Mouse (Mus musculus) heart, postnatal 36 days (tissue): ENCODE measurements around the gene Hltf. TPM values are rescaled to one million over a fixed set of nuclear protein-coding genes. Genes with fewer than 3 reads are reported as not detected.
"Not testable (repeated sequence)": the region's sequence is repeated elsewhere in the genome, so short reads cannot be mapped to it uniquely, and the experiment has no call there.

Source experiments
- DNase-seq, 2 experiments: peaks; one replicate each; pipeline ENCODE4 v3.0.0; 2021 to 2022
- intact Hi-C: fragments of 180-260 bp; cut with DNase I; formaldehyde crosslinking; loops from one replicate; pipeline ENCODE4 v1.15.1; 2025
- total RNA-seq, 2 experiments: library from RNA; stranded (reverse); gene quantifications; 2 replicates each; pipeline ENCODE4 v1.2.3; 2021

The Hltf gene
- total RNA-seq, 2 experiments from 2014 or later: 13.5 to 14.7 TPM

DNA sequence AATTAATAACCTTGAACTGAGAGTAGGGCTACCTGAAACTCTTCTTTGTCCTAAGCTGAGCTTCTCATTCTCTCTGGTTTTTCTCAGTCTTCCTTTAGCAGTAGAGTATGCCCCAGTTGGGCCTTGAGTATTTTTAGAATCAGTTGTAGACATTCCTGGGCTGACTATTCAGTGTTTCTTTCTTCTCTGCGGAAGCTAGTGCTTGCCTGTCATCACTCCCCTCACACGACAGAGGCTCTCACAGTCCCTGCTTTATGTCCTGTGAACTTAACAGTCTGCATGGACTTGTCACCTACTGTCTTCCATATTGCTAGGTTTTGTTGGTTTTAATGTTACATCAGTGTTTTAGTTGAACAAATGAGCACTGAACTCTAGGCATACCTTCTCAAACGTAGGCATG is 24.6 kb downstream of the Hltf start:
- DNase-seq: peak; percentile 25 to 43
- intact Hi-C loops: loop anchor here (5.0 kb wide), 1 partner anchor 115 kb away; no protein-coding TSS in a partner anchor

DNA sequence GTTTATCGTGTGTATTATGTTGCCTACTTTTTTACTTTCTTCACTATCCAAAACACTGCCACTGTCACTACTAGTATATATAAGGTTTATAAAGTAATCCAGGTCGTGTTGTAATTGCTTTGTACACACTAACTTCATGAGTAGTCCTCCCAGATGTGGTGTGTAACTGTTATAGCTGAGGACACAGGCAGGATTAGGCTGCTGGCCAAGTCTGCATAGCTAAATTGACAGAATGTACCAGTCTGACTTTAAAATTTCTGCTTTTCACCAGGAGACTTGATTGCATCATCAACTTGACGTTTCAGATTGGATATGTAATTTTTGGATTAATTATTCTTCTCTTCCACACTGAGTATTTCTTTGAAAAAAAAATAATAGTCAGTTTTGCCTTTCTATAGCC is 46.2 kb downstream of the Hltf start:
- intact Hi-C loops: no loop called here
- no peak for DNase-seq

DNA sequence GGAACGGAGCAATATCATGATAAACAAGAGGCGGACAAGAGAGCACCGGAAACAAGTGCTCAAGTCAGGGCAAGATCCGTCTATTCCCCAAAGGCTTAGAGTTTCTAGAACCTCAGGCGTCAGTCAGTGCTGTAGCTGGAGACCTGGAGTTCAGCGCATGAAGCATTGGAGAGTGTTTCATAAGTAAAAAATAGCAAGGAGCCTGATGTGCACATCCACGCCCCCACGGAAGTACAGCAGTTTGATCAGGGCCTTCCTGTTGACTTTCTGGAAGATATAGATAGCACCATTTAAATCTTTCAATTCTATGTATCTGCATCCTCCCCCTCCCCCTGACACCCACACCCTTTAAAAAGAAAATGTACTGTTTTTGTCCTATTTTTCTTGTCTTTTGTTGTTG is 46.7 kb downstream of the Hltf start:
- no peak for DNase-seq
- intact Hi-C loops: no loop called here

DNA sequence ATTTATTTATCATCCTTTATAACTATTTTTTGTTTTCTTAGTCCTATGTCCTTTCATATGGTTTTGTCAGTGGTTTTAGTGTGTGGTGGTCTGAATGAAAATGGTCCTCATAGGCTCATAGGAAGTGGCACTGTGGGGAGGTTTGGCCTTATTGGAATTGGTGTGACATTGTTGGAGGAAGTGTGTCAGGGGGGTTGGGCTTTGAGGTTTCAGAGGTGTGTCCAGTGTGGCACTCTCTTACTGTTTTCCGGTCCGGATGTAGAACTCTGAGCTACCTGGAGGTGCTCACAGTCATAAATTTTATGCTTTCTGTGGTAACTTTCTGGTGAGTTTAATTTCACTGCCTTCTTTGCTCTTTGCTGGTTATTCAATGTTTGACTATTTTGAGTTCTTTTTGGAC is 47.2 kb downstream of the Hltf start:
- DNase-seq: no peak
- intact Hi-C loops: no loop called here

DNA sequence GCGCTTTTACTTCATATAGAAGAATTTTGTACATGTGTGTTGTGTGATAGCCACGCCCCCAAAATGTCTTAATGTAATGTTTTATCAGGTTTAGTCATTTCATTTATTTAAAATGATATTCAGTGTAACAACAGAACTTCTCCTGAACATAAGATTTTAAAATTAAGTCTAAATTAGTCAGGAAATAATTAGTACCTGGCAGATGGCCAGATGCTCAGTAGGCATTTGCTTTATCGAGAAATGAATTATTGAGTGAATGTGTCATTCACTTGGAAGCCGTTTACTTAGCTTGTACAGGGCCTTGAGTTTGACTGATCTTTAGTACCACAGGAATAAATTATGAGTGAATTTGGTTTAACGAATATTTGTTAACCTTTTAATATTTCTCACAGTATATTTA is 51.3 kb downstream of the Hltf start:
- no peak for DNase-seq
- intact Hi-C loops: no loop called here

DNA sequence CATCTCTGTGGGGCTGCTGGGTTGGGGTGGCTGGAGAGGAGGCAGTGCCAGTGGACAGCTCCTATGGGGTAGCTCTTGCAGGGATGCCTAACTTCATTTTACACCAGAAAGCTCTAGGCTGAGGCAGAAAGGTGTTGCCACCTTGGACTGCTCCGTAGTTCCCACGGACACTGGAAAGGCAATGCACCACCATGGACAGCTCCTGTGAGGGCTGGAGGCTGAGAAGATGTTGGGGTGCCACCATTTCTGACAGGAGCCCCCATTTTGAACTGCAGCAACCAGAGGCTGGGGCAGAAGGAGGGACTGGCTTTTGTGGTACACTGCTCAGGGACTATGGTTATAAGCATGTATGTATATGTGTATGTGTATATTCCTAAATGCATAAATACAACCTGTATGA is 54.3 kb downstream of the Hltf start:
- no peak for DNase-seq
- intact Hi-C loops: no loop called here

DNA sequence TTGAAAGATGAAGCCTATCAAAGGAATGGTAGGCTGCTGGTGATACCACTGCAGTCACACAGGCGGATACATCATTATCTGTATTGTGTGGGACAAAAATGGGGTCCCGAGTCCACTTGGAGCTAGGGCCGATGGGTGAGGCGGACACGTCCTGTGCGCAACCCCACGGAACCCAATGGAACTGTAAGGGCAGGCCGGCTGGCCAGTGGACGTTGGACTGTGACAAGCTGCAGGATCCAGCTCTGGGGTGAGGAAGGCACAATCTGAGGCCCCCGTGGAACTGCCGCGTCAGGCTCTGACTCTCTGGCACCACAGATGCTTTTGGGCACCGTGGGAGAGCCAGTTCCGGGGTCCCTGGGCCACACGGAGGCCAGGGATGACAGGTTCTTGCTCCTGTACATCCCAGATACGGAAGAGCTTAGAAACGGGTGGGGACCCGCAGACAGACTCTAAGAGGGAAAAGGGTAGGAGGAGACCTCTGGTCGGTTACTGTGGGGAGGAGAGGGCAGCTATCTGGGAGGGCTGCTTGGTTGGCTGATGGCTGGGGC is 61.5 kb downstream of the Hltf start:
- no peak for DNase-seq
- intact Hi-C loops: no loop called here

DNA sequence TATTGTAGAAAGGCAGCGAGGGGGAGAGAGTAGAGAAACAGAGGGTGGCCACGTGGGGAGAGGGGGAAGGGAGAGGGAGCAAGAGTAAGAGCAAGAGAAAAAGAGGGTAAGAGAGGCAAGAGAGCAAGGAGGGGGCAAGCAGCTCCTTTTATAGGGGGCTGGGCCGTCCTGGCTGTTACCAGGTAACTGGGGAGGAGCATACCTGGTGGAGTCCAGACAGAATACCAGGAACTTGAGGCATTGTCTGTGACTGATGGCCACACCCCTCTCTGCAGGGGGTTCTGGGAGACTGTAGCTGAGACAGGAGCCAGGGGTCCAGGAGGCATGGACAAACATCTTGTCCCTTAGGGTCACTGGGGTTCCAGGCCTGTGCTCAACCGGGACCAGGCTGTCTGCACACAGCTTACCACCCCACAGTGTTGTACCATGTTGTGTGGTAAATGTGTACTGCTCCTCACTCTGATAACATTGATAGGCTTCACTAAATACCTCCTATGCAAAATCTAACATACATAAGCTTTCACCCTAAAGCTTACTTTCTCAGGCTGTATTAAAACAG is 62.2 kb downstream of the Hltf start:
- DNase-seq: no peak
- intact Hi-C loops: no loop called here

DNA sequence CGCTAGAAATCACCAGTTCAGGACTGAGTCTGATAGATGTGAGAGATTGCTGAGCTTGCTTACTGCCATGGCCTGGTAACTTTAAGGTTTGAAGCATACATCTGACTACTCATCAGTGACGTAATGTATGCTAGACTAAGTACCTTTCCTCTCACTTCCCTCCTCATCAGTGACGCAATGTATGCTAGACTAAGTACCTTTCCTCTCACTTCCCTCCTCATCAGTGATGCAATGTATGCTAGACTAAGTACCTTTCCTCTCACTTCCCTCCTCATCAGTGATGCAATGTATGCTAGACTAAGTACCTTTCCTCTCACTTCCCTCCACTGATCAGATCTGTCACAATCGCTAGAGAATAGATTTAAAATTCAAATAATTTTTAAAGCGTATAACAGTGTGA is 64.0 kb downstream of the Hltf start:
- DNase-seq, intact Hi-C loops: not testable (repeated sequence)

DNA sequence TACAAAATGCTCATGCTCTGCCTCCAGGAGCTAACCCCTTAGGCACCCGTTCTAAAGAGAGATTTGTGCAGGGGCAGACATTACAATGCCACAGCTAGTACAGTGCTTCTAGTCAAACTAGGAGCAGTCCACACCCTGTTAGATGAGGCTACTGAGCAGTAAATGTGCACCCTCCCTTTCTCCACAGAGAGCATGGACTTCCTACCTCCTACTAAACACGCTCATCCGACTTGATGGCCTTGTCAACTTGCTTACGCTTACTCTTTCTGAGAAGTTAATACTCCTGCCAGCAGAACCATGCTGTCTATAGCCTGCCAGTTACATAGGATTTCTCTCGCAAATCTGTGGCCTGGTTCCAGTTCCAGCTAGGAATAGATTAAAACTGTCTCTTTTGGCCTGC is 68.0 kb downstream of the Hltf start:
- DNase-seq: no peak
- intact Hi-C loops: loop anchor here (5.0 kb wide), 1 partner anchor 48 kb away; no protein-coding TSS in a partner anchor

DNA sequence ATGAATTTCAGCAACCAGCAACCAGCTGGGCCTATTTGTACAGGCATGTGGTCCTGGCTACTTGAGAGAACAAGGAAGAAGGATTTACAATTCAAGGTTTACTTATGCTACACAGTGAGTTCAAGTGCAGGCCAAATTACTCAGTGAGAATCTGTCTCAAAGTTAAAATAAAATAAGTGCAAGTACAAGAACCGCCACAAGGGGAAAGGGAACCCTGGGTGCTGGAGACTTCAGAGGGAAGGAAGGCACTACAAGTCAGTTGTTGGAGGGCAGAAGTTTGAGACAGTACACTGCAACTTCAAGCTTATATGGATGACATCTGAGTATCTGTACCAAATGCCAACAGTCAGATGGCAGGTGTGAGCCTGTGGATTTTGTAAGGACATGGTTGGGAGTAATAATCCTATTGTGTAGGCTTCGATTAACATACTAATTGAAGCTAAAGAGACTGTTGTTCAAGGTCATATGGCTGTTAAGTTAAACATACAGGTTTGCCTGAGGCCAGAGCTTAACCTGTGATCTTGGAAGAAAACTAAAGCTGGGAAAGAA is 69.5 kb downstream of the Hltf start:
- intact Hi-C loops: loop anchor here (5.0 kb wide), 1 partner anchor 50 kb away; no protein-coding TSS in a partner anchor
- DNase-seq: no peak

DNA sequence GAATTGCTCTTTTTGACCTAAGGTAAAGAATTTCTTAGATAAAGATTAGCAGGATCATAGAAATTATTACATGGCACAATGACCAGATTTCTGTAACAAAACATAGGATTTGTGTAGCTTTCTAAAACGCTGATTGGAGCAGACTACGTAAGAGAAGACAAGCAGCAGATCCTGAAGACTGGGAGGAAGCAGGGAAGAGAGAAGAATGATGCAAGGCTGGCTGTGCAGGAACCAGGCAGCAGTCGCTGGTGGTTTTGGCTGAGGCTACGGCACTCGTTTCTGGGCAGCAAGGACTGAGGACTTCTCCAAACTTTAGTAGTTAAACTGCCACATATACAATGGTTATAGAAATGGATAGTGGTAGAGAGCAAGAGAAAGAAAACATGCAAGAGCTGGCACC is 71.9 kb downstream of the Hltf start:
- DNase-seq: no peak
- intact Hi-C loops: loop anchor here (5.0 kb wide), 1 partner anchor 52 kb away; no protein-coding TSS in a partner anchor

DNA sequence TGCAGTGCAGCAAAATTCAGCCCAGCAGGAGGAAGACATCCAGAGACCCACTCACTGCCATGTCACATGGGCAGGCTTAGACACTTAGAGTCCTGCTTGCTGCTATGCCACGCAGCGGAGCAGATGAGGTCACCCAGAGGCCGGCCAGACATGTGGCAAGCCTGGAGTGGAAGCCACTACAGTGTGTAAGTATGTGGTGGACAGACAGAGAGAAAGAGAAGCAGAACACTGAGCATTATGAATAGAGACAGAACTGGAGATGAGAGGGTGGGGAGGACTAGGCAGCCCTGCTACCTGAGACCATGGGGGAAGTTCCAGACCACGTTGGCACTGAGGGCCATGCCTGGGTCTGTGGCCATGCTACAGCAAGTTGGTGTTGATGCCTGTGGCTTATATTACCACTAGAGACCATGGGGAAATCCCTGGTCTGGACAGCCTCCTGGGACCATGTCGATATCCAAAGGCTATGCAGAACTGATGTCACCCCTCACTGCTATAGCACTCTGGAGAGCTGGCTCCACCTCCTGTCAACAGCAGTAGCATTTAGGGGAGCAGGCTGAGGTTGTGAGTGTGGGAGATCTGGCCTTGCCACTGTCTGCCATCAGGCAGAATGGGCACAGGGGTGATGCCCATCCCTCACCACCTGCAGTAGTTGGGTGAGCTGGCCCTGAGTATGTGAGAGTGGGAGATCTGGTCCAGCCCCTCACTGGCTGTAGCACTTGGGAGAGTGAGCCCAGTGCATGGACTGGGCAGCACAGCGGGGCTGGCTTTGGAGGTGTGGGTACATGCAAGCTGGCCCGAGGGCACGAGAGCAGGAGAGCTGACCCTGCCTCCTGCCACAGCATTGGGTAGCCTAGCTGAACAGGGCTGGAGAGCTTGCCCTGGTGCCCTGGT is 73.1 kb downstream of the Hltf start:
- DNase-seq: peak in 1 of 2 experiments; percentile 15
- intact Hi-C loops: no loop called here

DNA sequence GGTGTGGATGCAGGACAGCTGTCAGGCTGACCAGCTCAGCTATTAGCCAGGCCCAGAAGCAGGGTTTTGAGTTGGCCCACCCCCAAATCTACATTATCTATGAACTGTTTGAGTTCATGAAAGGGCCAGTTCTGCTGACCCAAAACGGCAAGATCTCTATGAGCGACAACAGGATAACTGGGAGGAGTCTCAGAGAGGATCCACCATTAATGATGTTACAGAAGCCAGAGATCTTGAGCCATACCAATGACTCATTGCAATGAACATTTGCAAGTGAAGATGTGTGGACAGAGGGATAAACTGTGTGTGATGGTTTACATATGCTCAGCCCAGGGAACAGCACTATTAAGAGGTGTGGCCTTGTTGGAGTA is 73.7 kb downstream of the Hltf start:
- intact Hi-C loops: no loop called here
- no peak for DNase-seq

DNA sequence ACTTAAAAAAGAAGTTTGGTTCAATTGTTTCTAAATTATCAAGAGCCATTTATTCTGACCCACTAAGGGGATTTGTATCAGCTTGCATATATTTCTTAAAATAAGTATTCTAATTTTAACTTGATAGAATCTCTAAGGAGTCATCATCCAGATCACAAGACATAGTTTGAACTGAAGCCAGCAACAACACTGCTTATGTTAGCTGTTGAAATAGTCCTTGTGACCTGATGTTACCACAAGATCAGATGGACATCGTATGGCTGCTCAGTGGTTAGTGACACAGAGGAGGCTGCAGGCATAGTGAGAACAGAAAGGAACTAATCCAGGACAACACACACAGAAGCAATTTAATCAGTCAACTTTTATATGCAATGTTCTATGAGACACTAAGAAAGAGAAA is 75.1 kb downstream of the Hltf start:
- no peak for DNase-seq
- intact Hi-C loops: no loop called here

DNA sequence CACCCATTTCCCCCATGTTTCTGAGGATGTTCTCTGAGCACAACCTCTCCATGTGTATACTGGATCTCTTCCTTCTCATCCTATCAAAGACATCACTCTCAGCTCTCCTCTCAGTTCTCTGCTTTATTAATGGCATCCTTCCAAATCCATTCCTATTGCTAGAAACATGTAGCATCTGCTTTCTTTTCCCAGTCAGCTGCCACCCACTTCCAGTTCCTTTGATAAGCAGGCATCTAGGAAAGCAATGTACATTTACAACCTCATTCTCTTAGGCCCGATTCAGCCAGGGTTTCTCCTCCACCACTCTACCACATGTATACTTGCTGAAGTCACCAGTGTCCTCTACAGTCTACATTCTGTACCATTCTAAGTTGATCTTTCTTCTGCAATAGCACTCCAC is 76.1 kb downstream of the Hltf start:
- intact Hi-C loops: no loop called here
- no peak for DNase-seq

DNA sequence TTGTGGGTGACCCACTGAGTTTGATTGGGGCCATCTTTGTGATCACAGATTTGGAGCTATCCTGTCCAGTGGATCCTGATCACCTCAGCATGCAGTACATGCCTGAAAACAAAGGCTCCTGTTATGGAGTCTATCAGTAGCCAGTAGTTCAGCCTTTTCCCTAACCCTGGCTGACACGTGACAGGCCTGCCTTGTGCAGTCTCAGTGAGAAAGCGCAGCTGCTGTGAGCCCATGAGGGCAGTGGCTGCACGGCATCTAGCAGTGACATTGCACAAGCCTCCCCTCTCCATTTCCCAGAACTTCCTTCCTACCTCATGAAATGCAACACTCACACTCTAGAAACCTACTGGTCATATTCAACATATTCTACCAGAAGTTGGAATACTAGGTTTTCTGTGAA is 76.9 kb downstream of the Hltf start:
- no peak for DNase-seq
- intact Hi-C loops: no loop called here

DNA sequence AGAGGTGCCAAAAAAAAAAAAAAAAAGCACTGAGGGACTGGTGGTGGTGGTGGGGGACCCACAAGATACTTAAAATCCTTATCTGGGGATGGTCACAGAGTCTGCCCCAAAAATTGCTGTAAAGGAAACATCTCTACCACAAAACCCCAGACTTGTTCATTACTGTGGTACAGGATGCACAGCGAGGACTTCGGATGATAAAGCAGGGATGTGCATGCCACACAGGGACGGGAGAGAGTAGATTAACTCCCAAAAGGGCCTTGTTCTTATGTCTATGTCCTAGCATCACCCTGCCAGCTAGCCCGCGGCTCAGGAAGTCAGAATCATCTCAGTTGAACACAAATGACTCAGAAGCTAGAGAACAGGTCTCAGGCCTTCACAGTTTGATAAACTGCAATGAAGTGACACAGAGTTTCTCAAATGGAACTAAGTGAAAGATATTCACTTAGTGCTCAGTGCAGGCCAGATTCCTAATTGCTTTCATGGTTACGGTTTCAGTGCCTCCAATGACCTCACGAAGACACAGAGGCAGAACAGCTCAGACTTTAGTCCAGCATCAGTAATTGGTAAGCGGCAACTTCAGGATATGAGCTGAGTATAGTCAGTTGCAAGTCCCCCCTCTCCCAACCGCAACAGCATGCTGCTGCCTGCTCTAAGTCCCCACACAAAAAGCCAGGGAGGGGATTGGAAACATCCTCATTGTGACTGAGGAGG is 79.4 kb downstream of the Hltf start:
- intact Hi-C loops: no loop called here
- no peak for DNase-seq

DNA sequence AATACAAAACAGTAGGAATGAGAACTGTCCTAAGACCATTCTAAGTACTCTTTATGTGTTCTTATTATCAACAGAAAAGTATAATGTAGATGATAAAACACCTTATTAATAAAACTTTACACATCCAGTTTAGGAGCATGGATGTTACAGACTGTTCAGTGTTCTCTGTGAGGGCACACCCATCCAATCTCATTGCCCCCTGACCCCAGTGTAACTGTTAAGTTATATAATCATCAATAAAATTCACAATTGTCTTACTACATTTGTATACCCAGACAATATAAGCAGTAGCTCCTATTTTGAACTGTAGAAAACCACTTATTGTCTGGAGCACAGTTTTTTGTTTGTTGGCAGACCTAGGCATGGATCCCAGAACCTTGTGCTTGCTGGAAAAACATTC is 83.6 kb downstream of the Hltf start:
- intact Hi-C loops: no loop called here
- no peak for DNase-seq

DNA sequence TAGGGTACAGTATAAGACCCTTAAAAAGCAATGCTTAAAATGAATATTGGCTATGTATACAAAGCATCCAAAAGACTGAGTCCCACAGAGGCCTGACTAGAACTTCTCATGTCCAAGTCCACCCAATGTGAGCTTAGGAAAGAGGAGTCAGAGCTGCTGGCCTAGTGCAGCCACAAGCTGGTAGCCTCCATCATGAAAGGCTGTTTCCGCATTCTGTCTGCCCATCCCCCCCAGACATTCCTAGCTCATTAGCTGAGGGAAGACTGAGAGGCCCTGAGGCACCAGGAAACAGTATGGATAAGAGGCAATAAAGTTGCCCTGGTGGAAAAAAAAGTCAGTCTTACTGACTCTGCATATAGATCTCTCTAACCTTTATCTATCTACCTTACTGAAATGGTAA is 84.1 kb downstream of the Hltf start:
- DNase-seq: no peak
- intact Hi-C loops: no loop called here

DNA sequence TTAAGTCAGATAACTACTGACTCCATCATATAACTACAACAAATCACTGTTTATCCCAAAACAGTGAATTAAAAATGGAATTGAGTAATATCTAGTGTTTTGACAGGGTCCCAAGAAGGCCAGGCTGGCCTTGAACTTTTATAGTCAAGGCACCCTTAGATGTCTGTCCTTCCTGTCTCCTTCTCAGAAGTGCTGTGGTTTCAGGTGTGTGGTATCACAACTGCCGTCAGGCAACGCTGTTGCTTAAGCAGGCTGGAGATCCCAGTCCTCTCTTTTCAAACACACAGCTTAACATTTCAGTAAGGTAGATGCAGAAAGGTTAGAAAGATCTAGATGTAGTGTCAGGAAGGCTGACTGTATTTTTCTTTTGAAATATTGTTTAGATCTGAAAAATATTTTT is 84.5 kb downstream of the Hltf start:
- no peak for DNase-seq
- intact Hi-C loops: no loop called here
